Mouse (Mus musculus): ENCODE measurements around the gene Evl.

GRCm38 (mm10) chr12:108617511-108617910, 63.0 kb downstream of the Evl start:
- TF ChIP-seq CTCF (IDR thresholded peaks at IDR 0.05; ENCODE audit: insufficient read depth, low read length) (no peak), POLR2A (IDR thresholded peaks at IDR 0.05; ENCODE audit: borderline replicate concordance, extremely low read depth, low read depth, low read length) (no peak)

Measured in lung, adult 2 months (tissue).